Mouse (Mus musculus) frontal cortex, postnatal 10 days (tissue): Measurements from ENCODE around the gene Oxtr.
A peak's percentile ranks its signal among the peaks of the same experiment; 100 is the strongest.

ENCODE experiments used
- DNase-seq, 2 experiments: peaks; one replicate each; pipeline ENCODE4 v3.0.0; 2022; ENCODE audit warnings: low spot score in 2 of 2, mixed read lengths in 1 of 2

Gene Oxtr

GRCm38 (mm10) chr6:112489910-112490559 is at the start of gene Oxtr:
TSS of gene Oxtr (minus strand) at chr6:112489943.
- DNase-seq: no peak

- no peak for DNase-seq
Measured at GRCm38 (mm10) chr6:112525434-112525833, 35.7 kb upstream of the Oxtr start.

GRCm38 (mm10) chr6:112524459-112524858 is 34.7 kb upstream of the Oxtr start:
- no peak for DNase-seq

- DNase-seq: no peak
Measured at GRCm38 (mm10) chr6:112517991-112518390, 28.2 kb upstream of the Oxtr start.

GRCm38 (mm10) chr6:112517572-112517971 is 27.8 kb upstream of the Oxtr start:
- no peak for DNase-seq

- no peak for DNase-seq
Measured at GRCm38 (mm10) chr6:112516496-112516895, 26.8 kb upstream of the Oxtr start.

- no peak for DNase-seq
Measured at GRCm38 (mm10) chr6:112514591-112514990, 24.8 kb upstream of the Oxtr start.

GRCm38 (mm10) chr6:112510346-112510745 is 20.6 kb upstream of the Oxtr start:
- DNase-seq: no peak

GRCm38 (mm10) chr6:112509590-112510131 is 19.9 kb upstream of the Oxtr start:
- DNase-seq: no peak

GRCm38 (mm10) chr6:112507617-112508016 is 17.9 kb upstream of the Oxtr start:
- no peak for DNase-seq

GRCm38 (mm10) chr6:112501156-112501555 is 11.4 kb upstream of the Oxtr start:
- DNase-seq: no peak

- no peak for DNase-seq
Measured at GRCm38 (mm10) chr6:112499456-112499855, 9.7 kb upstream of the Oxtr start.

GRCm38 (mm10) chr6:112498716-112499115 is 9.0 kb upstream of the Oxtr start:
- no peak for DNase-seq

GRCm38 (mm10) chr6:112497456-112497855 is 7.7 kb upstream of the Oxtr start:
- no peak for DNase-seq

- DNase-seq: no peak
Measured at GRCm38 (mm10) chr6:112496291-112497060, 6.7 kb upstream of the Oxtr start.

- DNase-seq: no peak
Measured at GRCm38 (mm10) chr6:112495219-112495618, 5.5 kb upstream of the Oxtr start.

- DNase-seq: no peak
Measured at GRCm38 (mm10) chr6:112494620-112495081, 4.9 kb upstream of the Oxtr start.

GRCm38 (mm10) chr6:112493371-112493770 is 3.6 kb upstream of the Oxtr start:
- no peak for DNase-seq

- no peak for DNase-seq
Measured at GRCm38 (mm10) chr6:112492656-112493055, 2.9 kb upstream of the Oxtr start.

GRCm38 (mm10) chr6:112491521-112491920 is 1.8 kb upstream of the Oxtr start:
- no peak for DNase-seq

GRCm38 (mm10) chr6:112490625-112491242 is 991 bp upstream of the Oxtr start:
- peak; percentile 51 to 81 for DNase-seq

GRCm38 (mm10) chr6:112489181-112489909 is 398 bp downstream of the Oxtr start:
- DNase-seq: no peak
